Mouse (Mus musculus) layer of hippocampus, postnatal 10 days (tissue): Measurements from ENCODE around the gene Trpc1. TPM values are rescaled to one million over a fixed set of nuclear protein-coding genes. Genes with fewer than 3 reads are reported as not detected.

Experiments used
- DNase-seq, 2 experiments: peaks; one replicate each; pipeline ENCODE4 v3.0.0; 2021; ENCODE audit warnings: low spot score in 2 of 2
- long read RNA-seq: library from polyadenylated mRNA; stranded (forward); transcript quantifications from one replicate; pipeline ENCODE4 v2.0.0, GENCODE M21; 2023
- total RNA-seq, 2 experiments: library from RNA; stranded (reverse); gene quantifications; 2 replicates each; pipeline ENCODE4 v1.2.3; 2021

Trpc1 gene
- total RNA-seq, result 10 to 100 TPM; 42.1 to 51.5 TPM
- long read RNA-seq, full-length matches to known transcripts, result 13 of 22 reads
- long read RNA-seq, partial matches to known transcripts, result 7 of 22 reads
- long read RNA-seq, other reads (novel, unspliced or antisense), result 2 of 22 reads

- peak; percentile 72 to 84 for DNase-seq
These were observed at the start of gene Trpc1 for GRCm38 (mm10) chr9:95750037-95750511. Gene Trpc1 (minus strand): TSS chr9:95750375.

- DNase-seq, result no peak
These were observed 46.1 kb upstream of the Trpc1 start for GRCm38 (mm10) chr9:95796323-95796722.

- DNase-seq, result no peak
These were observed 45.7 kb upstream of the Trpc1 start for GRCm38 (mm10) chr9:95795844-95796243.

DNA sequence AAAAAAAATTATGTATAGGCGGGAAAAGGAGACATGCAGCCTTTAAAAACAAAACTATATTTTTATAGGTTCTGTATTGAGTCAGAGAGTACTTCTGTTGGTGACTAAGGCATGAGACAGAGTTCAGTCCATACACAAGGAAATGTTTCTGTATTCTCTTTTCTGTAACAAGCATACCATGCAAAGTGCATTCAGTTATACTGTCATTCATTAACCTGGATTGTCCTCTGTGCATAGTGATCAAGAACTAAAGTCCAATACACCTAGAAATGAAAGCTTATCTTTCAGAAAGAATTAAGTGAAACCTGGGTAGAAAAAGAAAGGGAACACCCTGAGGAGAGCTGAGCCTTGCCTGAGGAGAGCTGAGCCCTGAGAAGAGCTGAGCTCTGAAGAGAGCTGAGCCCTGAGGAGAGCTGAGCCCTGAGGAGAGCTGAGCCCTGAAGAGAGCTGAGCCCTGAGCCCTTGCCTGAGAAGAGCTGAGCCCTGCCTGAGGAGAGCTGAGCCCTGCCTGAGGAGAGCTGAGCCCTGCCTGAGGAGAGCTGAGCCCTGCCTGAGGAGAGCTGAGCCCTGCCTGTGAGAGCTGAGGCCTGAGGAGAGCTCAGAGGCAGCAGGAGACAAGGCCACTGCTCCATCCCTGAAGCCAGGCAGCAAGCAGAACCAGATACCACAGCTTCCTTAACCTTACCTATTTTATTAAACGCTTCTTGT is 45.1 kb upstream of the Trpc1 start:
- no peak for DNase-seq

GRCm38 (mm10) chr9:95793986-95794744 is 44.0 kb upstream of the Trpc1 start:
- DNase-seq, result no peak

DNA sequence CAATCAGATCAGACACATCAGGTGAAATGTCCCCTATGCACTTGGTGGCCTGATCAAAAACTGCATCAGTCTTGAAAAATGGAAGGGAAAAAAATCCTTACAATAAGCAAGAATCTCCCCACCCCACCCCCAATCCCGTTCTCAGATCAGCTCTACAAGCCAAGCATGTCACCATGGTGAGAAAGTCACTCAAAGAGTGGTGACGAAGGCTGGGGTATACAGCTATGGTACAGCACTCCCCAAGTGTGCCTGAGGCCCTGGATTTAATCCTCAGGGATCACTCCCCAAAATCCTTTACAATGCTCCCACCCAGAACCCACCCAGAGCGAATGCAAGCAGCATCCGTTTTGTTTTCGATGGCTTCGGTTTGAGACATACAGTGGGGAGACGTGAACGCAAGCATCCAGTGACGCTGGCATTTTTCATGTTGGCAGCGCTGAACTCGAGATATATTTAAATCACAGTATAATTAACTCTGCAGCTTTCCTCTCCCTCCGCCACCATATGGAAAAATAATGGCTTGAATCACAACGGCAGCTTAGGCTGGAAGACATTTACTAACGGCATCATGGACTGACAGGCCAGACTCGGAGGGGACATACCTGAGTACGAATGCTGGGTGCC is 34.8 kb upstream of the Trpc1 start:
- DNase-seq, result no peak

DNA sequence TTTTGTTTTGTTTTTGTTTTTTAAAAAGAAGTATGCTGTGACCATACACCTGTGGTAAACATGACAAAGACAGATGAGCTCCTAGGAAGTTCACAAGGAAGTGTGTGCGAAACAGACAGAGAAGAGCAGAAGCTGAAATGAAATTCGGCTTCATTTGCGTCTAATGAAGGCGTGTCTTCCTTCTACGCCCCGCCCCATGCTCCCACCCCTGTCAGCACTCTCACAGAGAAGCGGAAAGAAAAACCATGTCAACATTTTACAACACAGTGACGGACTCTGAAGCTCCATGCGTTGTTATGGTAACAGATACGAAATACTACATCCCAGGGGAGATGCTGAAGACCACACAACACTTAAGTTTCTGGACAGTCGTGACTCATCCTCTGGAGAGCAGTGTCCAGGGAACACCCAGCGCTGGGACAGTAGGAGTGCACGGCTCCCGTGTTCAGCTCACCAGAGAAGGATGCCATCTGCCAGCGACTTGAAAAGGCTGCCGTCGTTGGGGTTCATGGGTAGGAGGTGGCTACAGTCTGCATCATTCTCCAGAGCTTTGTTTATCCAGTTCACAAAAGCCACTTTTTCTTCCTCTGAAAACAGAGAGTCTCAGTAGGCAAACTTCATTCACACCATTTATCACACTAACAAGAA is 33.6 kb upstream of the Trpc1 start:
- no peak for DNase-seq

- no peak for DNase-seq
These were observed 21.5 kb upstream of the Trpc1 start for GRCm38 (mm10) chr9:95771671-95772070.

- no peak for DNase-seq
These were observed 13.0 kb upstream of the Trpc1 start for GRCm38 (mm10) chr9:95763218-95763617.

DNA sequence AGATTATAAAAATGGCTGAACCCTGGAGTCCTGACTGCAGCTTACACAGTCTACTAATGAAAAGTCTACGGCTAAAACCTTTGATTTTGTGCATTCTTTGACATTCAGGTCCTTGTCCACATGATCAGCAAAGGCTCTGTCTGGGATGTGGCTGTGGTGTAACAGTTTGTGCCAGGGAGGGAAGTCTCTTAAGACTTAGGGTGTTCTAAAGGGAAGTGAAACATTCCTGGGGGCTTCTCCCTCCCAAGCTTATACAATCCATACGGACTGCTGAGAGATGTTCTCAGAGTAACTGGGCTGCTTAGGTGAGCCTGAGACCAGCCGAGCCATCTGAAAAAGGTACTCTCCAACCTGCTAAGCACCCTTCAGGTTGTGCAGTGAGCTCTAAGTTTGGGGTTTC is 12.1 kb upstream of the Trpc1 start:
- DNase-seq, result no peak

DNA sequence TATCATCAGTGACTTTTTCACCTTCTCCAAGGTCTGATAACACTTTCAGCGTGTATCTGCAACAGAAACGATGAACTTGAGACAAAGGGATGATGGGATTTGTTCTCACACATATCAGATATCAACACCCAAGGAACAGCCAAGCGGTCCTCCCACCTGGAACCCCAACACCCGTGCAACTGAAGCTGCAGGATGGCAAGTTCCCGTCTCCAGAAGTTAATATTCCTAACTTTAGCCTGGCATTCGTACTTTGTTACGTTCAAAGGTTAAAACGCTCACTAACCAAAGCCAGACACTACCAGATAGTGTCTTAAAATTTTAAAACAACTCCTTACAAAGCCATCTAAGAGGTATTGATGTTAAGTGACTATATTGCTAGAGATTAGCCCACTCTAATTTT is 11.2 kb upstream of the Trpc1 start:
- no peak for DNase-seq

- no peak for DNase-seq
These were observed 571 bp upstream of the Trpc1 start for GRCm38 (mm10) chr9:95750746-95751145.

GRCm38 (mm10) chr9:95749461-95749928 is 680 bp downstream of the Trpc1 start:
- no peak for DNase-seq

DNA sequence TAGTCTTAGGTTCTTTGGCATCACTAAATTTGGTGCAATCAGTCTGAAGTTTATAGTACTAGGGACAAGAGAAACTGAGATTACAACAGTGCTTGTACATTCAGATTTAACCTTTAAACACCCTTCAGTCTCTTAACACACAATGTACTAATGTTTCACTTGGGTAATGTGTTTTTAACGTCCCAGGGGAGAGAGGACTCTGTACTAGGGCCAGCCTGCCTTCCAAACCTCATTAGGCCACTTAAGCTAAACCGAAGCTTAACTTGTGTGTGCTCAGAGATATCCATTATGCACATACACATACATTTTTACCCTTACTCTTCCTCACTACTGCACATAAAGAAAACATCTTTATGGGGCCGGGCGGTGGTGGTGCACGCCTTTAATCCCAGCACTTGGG is 2.9 kb downstream of the Trpc1 start:
- no peak for DNase-seq

GRCm38 (mm10) chr9:95744845-95745613 is 5.1 kb downstream of the Trpc1 start:
- DNase-seq, result no peak

- no peak for DNase-seq
These were observed 13.9 kb downstream of the Trpc1 start for GRCm38 (mm10) chr9:95736238-95736637.

- no peak for DNase-seq
These were observed 37.6 kb downstream of the Trpc1 start for GRCm38 (mm10) chr9:95712574-95712973.

GRCm38 (mm10) chr9:95708943-95709342 is 41.2 kb downstream of the Trpc1 start:
- no peak for DNase-seq

GRCm38 (mm10) chr9:95705371-95705770 is 44.8 kb downstream of the Trpc1 start:
- DNase-seq, result no peak

- DNase-seq, result no peak
These were observed 46.1 kb downstream of the Trpc1 start for GRCm38 (mm10) chr9:95704078-95704477.
